Mouse (Mus musculus) lung, postnatal 25 days (tissue): Measurements from ENCODE around the gene Bcat1.

Experiments
- DNase-seq: peaks from one replicate; pipeline ENCODE4 v3.0.0; 2022; ENCODE audit warnings: low spot score

The Bcat1 gene

DNA sequence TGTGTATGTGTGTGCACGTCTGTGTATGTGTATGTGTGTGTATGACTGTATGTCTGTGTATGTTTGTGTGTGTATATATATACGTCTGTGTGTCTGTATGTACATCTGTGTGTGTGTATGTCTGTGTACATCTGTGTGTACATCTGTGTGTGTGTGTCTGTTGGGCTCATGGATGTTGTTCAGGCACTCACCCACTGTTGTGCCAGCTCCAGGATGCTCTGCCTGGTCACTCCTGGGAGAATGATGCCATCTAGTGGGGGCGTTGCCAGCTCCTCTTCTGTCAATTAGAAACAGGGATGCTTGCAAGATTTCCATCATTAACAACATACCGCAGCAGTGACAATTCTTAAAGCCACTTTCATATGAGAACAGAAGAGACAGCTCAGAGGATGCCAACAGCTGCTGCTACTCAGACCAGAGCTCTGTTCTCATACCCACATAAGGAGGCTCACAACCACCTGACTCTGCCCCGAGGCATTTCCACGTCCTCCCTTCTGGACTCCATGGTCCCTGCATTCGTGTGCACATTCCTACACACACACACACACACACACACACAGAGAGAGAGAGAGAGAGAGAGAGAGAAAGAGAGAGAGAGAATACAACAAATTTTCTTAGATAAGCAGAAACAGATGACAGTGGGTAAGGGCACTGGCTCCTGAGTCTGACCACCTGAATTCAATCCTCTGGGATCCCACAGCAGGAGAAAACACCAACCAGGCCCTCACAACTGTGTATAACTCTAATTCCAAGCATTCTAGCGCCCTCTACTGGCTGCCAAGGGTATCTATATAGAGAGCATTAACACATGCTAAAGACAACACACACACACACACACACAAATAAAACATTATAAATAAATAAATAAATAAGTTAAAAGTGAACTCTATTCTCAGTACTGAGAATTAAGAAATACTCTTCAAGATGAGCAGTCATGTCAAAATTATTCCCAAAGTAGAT lies 65.8 kb downstream of the Bcat1 start:
- no peak for DNase-seq

DNA sequence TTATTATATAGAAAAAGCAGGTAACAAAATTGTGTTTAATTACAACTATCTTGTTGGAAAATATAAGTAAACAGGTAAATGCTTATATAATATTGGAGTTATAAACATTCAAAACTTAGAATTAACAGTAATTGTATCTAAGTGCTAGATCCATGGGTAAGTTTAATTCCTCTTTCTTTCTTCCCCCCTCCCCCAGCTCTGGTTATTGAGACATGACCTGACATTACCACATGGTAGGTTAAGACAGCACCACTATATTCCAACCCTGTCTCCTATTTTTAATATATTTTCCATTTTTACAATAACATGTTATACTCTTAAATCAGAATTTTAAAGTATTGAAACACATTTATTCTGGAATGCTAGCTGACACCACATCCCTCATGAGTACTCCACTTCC lies 72.5 kb downstream of the Bcat1 start:
- DNase-seq: no peak

DNA sequence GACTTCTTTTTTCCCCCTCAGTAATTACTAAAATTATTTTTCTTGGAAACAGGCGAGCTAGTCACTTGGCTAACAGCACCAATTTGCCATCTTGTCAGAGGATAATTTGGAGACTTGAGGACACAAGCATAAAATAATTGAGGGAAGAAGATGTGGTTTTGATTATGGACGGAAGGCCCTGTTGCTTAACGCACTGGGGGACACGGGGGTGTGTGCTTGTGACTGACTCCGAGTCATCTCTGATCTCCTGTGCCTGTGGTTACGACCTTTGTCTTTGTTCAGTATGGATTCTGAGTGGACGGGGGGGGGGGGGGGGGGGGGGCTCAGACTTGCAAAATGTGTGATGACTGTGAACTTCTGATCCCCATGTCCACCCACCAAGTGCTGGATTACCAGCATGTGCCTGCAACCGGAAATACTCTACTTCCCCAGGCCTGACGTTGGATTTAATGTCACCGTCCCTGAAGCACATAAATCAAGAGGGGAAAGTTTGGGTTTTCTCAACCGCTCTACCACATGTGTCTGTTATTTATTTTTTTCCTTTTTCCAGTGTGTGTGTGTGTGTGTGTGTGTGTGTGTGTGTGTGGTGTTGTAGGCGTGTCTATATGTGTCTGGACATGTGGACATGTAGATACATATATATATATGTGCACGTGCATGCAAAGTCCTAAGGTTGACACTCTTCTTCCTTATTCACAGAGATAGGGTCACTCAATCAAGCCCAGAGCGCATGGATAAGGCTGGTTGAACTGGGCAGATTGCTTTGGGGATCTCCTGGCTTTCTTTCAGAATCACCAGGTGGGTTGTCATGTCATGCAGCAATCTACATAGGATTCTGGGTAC lies 73.7 kb downstream of the Bcat1 start:
- peak; percentile 5 for DNase-seq

DNA sequence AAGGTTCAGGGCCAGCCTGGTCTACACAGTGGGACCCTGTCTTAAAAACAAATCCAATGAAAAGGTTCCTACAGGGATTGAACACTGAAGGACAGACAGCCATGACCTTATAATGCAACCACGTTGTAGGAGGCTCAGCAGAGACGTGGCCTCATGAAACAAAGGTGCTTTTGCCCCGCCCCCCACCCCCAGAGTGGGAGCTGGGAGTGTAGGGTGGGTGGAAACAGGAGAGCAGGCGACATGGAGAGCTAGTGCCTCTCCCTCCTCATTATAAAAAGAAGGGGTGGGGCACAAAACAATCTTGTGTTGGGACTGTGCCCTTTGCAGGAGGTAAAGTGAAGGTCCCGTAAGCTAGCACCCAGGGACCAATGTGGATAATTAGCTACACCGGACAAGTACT lies 74.5 kb downstream of the Bcat1 start:
- no peak for DNase-seq

DNA sequence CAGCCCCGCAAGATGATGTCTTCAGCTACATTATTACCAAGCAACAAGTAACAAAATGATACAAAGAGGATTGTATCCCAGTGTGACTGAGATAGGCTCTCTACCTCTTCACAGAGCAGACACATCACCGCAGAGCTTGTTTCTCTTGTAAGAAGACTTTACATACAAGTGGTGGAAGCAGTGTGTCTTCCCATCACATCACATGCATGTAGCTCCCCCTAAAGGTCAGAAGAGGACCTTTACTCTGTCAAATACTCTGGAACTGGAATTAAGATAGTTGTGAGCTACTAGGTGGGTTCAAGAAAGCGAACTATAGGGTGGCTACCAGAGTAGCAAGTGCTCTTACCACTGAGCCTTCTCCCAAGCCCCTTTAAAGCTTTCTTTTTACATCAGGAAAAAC lies 78.8 kb downstream of the Bcat1 start:
- DNase-seq: no peak

DNA sequence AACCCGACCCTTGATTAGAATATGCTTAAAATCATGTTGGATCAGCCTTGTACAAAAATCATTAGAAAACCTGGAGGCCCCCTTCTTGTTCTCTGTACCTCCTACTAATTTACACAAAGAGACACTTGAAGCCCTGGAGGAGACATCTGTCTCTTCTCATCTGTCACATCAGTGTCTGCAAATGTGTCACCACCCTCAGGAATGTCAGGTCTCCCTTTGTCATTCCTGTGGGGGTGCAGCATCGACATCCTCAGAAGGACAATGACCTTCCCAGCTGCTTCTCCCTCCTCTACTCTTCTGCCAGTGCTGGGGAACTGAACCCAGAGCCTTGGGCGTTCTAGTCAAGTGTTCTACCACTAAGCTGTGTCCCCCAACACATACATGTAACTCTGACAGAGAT lies 83.9 kb downstream of the Bcat1 start:
- no peak for DNase-seq

DNA sequence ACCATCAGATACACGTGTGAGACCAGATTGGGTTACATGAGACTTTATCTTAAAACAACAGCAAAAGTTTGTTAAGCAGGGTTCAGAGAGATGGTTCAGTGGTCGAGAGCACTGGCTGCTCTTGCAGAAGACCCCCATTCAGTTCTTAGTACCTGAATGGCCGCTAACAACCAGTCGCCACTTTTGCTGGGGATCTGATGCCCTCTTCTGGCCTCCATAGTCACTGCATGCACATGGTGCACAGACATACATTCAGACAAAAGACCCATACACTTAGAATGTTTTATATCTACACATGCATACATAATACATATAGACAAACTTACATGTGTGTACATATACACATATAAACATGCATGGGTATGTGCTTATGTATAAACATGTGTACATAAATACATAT lies 86.8 kb downstream of the Bcat1 start:
- DNase-seq: no peak

DNA sequence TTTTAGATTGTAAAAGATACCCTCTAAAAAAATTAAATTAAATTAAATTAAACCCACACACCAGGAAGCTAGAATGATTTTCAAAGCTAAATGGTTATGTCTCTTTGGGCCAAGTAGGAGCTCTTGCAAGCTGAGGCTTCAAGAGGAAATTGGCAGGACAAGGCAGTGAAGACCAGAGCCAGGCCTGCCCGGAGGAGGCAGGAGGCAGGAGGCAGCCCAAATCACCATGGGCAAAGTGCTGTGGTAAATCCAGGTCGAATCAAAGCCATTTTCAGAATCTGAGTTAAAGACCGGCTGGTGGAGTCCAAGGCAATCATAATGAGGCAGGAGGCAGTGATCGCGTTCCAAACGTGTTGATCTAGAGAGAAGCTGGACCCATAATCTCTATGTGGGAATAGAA lies 88.3 kb downstream of the Bcat1 start:
- no peak for DNase-seq

DNA sequence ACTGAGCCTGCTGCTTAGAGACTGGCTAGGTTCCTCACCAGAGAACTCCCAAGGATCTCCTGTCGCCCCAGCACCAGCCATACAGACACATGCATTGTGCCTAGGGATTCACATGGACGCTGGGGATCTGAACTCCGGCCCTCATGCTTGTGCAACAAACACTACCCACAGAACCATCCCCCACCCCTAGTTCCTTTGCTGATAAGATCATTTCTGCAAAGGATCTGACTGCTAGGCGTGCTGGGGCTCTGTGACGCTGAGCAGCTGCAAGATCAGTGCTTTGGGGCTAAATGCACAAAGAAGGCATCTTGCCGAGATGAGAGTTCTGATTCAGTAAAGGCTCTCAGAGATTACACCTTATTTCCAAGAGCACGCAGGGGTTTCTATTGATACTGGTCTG lies 88.8 kb downstream of the Bcat1 start:
- no peak for DNase-seq

DNA sequence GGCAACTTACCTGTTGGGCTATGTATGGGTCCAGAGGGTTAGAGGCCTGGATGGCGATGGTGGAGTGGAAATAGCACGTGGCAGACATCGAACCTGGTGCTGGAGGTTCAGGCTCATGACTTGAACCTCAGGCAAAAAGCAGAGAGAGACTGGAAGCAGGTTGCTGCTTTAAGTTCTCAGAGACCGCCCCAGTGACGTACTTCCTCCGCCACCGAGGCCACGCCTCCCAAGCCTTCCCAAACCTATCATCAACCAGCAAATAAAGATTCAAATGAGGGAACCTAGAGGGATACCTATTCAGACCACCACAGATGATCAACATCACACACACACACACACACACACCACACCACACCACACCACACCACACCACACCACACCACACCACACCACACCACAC lies 91.8 kb downstream of the Bcat1 start:
- DNase-seq: no peak

DNA sequence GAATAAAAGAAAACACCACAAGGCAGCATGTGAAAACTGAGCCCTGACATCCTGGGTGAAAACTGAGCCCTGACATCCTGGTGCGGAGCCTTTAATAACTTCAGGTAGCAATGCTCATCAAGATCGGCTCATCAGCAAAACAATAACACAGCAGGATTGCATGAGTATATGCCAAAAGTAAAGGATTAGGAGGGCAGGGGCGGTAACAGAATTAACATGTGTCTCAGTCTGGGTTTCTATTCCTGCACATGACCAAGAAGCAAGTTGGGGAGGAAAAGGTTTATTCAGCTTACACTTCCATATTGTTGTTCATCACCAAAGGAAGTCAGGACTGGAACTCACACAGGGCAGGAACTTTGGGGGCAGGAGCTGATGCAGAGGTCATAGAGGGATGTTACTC lies 93.9 kb downstream of the Bcat1 start:
- no peak for DNase-seq

DNA sequence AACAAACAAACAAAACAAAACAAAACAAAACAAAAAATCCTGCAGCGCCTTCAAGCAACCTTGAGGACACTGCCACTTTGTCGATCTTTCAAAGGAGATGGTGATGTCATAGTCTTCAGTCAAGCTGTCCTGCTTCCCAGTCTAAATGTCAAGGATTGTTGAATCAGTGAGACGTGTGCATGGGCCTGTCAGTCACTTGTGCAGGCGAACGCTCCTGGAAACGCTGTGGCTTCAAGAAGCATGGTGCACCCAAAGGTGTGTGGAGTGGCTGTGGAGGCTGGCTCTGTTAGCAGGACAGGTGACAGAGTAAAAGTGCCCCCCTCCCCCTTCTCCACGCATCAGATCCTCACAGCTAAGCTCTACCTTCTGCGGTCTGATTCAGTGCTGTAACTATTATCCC lies 103.6 kb downstream of the Bcat1 start:
- DNase-seq: no peak

DNA sequence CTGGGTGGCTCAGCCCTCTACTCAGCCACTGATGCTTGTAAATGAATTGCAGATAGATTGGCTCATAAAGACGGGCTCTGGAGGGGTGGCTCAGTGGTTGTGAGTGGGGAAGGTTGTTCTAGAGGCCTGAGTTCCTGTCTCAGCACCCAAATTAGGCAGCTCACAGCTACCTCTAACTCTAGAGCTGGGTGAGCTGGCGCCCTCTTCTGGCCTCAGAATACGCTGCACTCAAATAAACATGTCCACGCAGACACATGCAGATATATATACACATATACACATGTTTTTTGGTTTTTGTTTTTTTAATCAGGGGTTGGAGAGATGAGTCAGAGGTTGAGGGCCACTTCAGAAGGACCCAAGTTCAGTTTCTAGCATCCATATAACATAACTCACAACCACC lies 105.1 kb downstream of the Bcat1 start:
- DNase-seq: no peak

DNA sequence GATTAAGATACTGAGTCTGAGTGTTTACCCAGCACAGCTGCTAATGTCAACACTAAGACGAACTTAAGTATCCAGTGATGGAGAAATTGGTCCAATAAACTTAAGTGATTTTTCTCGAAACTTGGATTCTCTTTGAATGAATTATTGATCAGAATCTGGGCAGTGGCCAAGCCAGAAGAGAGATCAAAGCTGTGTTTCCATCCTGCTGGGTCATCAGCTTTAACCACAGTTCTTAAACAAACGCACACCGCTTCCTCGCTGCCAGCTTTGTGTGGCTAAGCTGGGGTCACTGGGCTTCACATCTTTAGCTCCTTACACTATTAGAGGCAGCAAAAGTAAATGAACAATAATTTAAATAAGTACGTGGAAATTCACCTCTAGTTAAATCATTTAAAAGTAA lies 108.4 kb downstream of the Bcat1 start:
- DNase-seq: no peak

DNA sequence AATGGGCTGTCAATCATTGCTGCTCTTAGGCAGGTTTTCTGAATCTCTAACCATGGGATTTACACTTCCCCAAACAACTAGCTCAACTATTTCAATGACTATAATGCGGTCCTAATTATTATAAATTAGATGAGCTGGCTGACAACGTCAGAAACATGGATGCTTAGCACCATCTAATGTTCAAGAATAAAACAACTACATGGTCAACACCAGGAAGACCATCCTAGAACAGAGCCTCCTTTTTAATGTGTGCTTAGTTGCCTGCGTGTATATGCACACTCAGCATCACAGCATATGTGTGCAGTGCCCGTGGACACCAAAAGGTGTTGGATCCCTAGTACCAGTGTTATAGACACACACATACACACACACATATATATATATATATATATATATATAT lies 111.8 kb downstream of the Bcat1 start:
- no peak for DNase-seq

DNA sequence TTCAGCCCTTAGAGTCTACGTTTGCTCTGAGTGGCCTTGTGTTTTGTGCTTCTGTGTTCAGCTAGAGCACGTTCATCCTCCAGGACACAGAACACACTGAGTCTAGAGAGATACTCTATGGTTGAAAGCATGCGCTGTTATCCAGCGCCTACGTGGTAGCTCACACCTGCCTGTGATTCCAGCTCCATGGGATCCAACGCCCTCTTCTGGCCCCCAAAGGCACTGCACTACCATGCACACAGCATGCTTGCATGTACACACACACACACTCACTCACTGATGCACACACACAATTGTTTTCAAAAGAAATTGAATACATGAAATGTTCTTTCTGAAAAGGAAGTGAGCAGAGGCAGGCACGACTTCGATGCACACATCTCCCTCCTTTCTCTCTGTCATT lies 112.8 kb downstream of the Bcat1 start:
- no peak for DNase-seq

DNA sequence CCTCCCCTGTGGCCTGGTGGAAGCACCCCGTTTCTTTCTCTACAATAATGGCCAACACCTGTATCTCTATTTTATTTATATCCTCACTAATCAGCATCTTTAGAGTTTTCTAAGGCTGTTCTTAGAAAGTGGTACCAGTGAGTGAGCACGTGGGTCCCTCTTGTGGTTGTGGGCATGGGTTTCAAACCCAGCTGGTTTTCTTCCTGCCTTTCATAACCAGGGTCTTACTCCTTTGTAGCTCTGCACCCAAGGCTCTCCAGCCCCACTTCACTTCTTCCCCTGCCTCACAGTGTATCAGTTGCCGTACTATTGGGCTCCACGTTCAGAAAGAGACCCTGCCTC lies 114.0 kb downstream of the Bcat1 start:
- no peak for DNase-seq

DNA sequence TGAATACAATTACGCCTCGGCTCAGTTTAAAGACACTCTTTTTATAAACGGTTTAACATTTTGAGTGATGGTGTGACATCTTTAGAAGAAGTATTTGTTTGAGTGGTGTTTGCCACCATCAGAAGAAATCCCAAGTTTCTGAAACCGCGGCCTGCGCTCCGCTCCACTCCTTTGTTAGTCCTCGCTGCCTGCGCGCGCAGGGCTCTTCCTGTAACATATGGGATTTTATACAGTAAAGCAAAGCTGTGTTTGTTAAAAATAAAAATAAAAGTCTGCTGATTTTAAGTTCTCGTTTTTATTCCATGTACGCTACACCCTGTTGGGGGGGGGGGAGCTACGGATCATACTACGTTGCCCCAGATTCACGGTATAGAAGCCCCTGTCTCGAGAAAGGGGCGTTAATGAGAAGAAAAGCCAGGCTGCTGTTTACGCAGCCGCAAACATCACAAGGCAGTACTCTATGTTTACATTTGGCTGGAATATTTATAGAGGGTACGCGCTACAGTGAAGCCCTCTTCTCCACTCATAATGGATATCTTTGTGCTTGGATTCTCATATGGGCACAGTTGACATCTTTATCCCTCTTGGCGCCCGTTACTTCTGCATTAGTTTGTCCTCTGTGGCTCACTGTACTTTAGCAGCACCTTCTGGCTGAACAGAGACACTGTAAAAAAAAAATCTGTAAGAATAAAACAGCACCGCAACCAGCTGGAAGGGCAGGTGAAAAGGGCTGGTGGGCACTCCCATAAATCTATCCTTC lies 114.6 kb downstream of the Bcat1 start:
- no peak for DNase-seq

DNA sequence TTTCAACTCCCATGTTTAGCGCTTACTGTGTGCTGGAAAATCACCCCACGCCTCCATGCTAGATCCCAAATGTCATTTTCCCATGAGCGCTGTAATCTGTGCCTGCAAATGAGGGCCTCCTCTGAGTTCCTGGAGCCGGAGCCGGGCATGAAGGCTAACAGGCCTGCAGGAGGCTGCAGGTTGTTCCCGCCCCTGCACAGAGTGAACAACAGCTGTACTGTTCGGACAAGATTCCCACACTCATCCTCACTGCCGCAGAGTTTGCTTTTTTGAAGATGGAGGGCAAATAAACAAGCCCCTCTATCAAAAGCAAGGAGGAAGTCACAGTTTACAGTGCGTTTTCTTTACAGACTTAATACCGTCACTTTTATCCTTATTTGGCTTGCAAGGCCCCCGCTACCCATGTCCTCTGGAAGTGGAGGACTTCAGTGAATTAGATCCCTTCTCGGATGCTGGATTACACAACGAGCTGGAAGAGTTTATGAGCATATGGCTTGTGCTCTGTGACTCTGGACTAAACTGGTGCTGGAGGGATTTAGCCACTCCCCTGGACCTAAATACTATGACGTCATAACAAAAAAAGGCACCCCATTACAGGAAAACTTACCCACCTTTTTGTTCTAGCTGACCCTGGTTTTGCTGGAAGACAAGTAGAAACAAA lies 120.0 kb downstream of the Bcat1 start:
- no peak for DNase-seq

DNA sequence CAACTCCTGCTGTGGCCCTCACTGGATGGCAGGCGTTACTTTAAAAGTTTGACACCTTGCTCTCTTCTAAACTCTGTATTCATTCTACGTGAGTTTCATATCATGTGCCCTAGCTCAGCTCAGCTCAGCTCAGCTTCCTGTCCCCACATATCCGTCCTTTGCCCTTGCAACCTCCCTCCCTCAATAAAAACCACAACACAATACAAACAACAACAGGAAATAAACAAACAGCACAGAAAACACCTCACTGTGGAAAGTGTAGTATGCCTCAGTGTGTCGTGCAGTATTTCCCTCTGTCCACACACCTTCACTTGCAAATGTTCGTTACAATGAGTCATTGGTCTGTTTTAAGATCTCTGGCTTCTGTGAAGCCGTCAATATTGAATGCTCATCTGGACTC lies 123.1 kb downstream of the Bcat1 start:
- DNase-seq: no peak

DNA sequence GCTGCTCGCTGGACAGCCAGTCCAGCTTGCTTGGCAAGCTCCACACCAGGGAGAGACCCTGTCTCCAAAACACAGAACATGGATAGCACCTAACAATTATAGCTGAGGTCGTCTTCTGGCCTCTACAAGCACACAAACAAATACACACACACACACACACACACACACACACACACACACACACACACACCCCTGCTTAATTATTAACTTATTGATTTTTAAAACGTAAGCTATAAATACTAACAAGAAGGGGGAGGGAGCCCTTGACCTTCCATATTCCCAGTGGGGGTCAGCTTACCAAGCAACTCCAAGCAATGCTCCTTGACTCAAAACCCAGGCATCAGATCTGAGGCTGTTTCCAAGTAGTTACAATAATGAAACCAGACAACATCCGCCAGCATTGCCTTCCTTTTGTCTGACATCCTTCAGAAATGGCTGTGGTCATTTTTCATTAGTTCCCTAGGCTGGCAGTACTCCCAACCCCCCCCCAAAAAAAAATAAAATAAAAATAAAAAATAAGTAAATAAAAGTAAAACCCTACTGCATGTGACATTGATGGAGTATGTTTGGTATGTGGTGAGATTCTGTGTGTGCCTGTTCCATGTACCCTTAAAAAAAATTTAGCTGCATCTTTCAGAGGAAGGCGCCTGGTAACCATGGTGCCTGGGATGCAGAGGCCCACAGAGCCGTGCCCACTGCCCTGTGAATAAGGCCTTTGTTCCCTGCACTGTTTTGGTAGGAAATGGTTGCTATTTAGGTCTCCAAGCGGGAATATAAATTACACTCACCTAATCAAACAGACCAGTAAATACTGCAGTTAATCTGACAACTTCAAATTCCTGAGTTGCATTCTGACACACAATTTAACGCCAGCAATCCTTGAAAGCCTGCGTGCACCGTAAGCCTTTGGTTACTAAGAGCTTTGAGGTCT lies 131.3 kb downstream of the Bcat1 start:
- DNase-seq: no peak
